In genomic region chr19:10013348-10013747, GRCm38 (mm10) we compare ENCODE assay signal across 8 mouse cellular contexts. TPM values are rescaled to one million over a fixed set of nuclear protein-coding genes. Genes with fewer than 3 reads are reported as not detected.
DNase-seq lines count a peak whose midpoint lies in the region; ATAC-seq and TF ChIP-seq lines count a peak whose summit lies in the region.

No protein-coding gene starts in this region.

- no peak overlapping the region for H3K4me3 ChIP-seq in kidney, adult 2 months (ENCODE audit: insufficient read depth, low read depth, low read length)
- H3K4me3 ChIP-seq in heart, embryonic 13.5 days: no peak overlapping the region
- no peak overlapping the region for H3K4me3 ChIP-seq in myocyte

- H3K27me3 ChIP-seq in kidney, adult 2 months (replicated peaks; ENCODE audit: control insufficient read depth, insufficient read depth, low read length): no peaks in the 10 kb centered on the region
- H3K27me3 ChIP-seq in heart, embryonic 13.5 days (replicated peaks): no peaks in the 10 kb centered on the region
- H3K27me3 ChIP-seq in myocyte (ENCODE audit: control insufficient read depth, insufficient read depth, insufficient read length): no peaks in the 10 kb centered on the region

- peak overlapping the region; percentile 90 for H3K4me2 ChIP-seq in heart, embryonic 13.5 days
- H3K4me2 ChIP-seq in myocyte (ENCODE audit: low read depth): peak overlapping the region; percentile 72

- H3K4me1 ChIP-seq in kidney, adult 2 months (ENCODE audit: control insufficient read depth, insufficient read depth, low read length): peaks cover 9% of the 10 kb centered on the region; the same call in 1 of the 2 replicates
- peaks cover 61% of the 10 kb centered on the region for H3K4me1 ChIP-seq in heart, embryonic 13.5 days

- WGBS in kidney, adult 2 months: 31% methylated on average over 3 of the region's 3 CpGs
- 16% methylated on average over 3 of the region's 3 CpGs for WGBS in heart, embryonic 13.5 days

- H3K36me3 ChIP-seq in kidney, adult 2 months (ENCODE audit: control insufficient read depth, insufficient read depth, low read length): no peaks in the 10 kb centered on the region
- H3K36me3 ChIP-seq in heart, embryonic 13.5 days: no peaks in the 10 kb centered on the region
- no peaks in the 10 kb centered on the region for H3K36me3 ChIP-seq in myocyte (ENCODE audit: control insufficient read depth, insufficient read depth)

- TF ChIP-seq CTCF in kidney, adult 2 months (conservative IDR thresholded peaks at IDR 0.05; ENCODE audit: insufficient read depth, insufficient read length, low read depth, low read length): no peak

- DNase-seq in kidney, adult 2 months: no peak
- DNase-seq in kidney, postnatal 14 days: no peak
- DNase-seq in ZHBTc4 (ENCODE audit: low read depth, low spot score): peak; percentile 56
- DNase-seq in ovary, postnatal 10 days (ENCODE audit: low spot score): no peak
- no peak for DNase-seq in cerebellum, postnatal 4 days (ENCODE audit: low spot score in 2 of 2)
- no peak for DNase-seq in urinary bladder, postnatal 36 days (ENCODE audit: low spot score in 2 of 2)

- TF ChIP-seq POLR2A in kidney, adult 2 months (IDR thresholded peaks at IDR 0.05; ENCODE audit: low read depth, low read length): no peak
- no peak for TF ChIP-seq POLR2A in myocyte (IDR thresholded peaks at IDR 0.05; ENCODE audit: insufficient read length, low read depth)

- H3ac ChIP-seq in myocyte (ENCODE audit: control insufficient read depth, insufficient read length): no peak overlapping the region

- no peaks in the 10 kb centered on the region for H3K79me2 ChIP-seq in myocyte (ENCODE audit: control insufficient read depth, insufficient read depth)

- H3K9ac ChIP-seq in heart, embryonic 13.5 days: peak overlapping the region; percentile 54

- peak overlapping the region; percentile 13; the same call in 1 of the 2 replicates for H3K27ac ChIP-seq in kidney, adult 2 months (ENCODE audit: insufficient read depth, low read depth, low read length)
- H3K27ac ChIP-seq in heart, embryonic 13.5 days (replicated peaks): peak overlapping the region; percentile 96

- no peak for ATAC-seq in heart, embryonic 13.5 days (ENCODE audit: extremely low read depth, insufficient number of reproducible peaks, low FRiP score, low TSS enrichment)

- H3K9me3 ChIP-seq in heart, embryonic 13.5 days: no peaks in the 10 kb centered on the region

TF ChIP-seq in myocyte, 11 proteins besides CTCF, POLR2A, EP300 and RAD21:
- TF ChIP-seq TCF12 (IDR thresholded peaks at IDR 0.05; ENCODE audit: insufficient read depth, poor library complexity, severe bottlenecking): no peak
- TF ChIP-seq MYOD1 (IDR thresholded peaks at IDR 0.05; ENCODE audit: control insufficient read depth in 1 of 3, insufficient read length in 2 of 3, low read depth in 2 of 3): peak in 1 of 3 experiments; percentile 44
- no peak for TF ChIP-seq USF1 (IDR thresholded peaks at IDR 0.05; ENCODE audit: low read depth)
- TF ChIP-seq POLR2AphosphoS2 (IDR thresholded peaks at IDR 0.05; ENCODE audit: insufficient read length, low read depth): no peak
- no peak for TF ChIP-seq TCF3 (IDR thresholded peaks at IDR 0.05; ENCODE audit: insufficient read length, low read depth)
- peak in 1 of 3 experiments; percentile 39 for TF ChIP-seq MYOG (IDR thresholded peaks at IDR 0.05; ENCODE audit: control insufficient read depth in 1 of 3, insufficient read depth in 1 of 3, insufficient read length in 2 of 3, low read depth in 2 of 3)

RNA-seq across cellular contexts. Expression of gene Rab3il1, which starts 11.9 kb away (rescaled TPM):
- polyA plus RNA-seq in kidney, adult 2 months (2012; rRNA removed): 66.0 and 90.9 TPM in 2 replicates
- polyA plus RNA-seq in heart, embryonic 13.5 days (2015; fragmentation: Nextera tagmentation; extraction: Ambion mirVana): 32.5 and 36.7 TPM in 2 replicates
- 15.2 TPM for polyA plus RNA-seq in myocyte (2012; fragmentation: generic; extraction: Trizol)

RNA-seq across cellular contexts. Expression of gene Best1, which starts 11.9 kb away (rescaled TPM):
- 0.33 and 0.38 TPM in 2 replicates for polyA plus RNA-seq in kidney, adult 2 months (2012; rRNA removed)
- 0.23 and 0.27 TPM in 2 replicates for polyA plus RNA-seq in heart, embryonic 13.5 days (2015; fragmentation: Nextera tagmentation; extraction: Ambion mirVana)
- 6.6 TPM for polyA plus RNA-seq in myocyte (2012; fragmentation: generic; extraction: Trizol)

RNA-seq across cellular contexts. Expression of gene Fads3, which starts 28.0 kb away (rescaled TPM):
- 382 and 459 TPM in 2 replicates for polyA plus RNA-seq in kidney, adult 2 months (2012; rRNA removed)
- 39.4 and 41.9 TPM in 2 replicates for polyA plus RNA-seq in heart, embryonic 13.5 days (2015; fragmentation: Nextera tagmentation; extraction: Ambion mirVana)
- polyA plus RNA-seq in myocyte (2012; fragmentation: generic; extraction: Trizol): 557 TPM

RNA-seq across cellular contexts. Expression of gene Fth1, which starts 33.0 kb away (rescaled TPM):
- 8,110 and 8,726 TPM in 2 replicates for polyA plus RNA-seq in kidney, adult 2 months (2012; rRNA removed)
- 2,189 and 2,554 TPM in 2 replicates for polyA plus RNA-seq in heart, embryonic 13.5 days (2015; fragmentation: Nextera tagmentation; extraction: Ambion mirVana)
- polyA plus RNA-seq in myocyte (2012; fragmentation: generic; extraction: Trizol): 6,603 TPM
